Mouse (Mus musculus) neural tube, embryonic 12.5 days (tissue): ENCODE measurements around the gene Tut7. TPM values are rescaled to one million over a fixed set of nuclear protein-coding genes. Genes with fewer than 3 reads are reported as not detected.
"Not testable (repeated sequence)": the region's sequence is repeated elsewhere in the genome, so short reads cannot be mapped to it uniquely, and the experiment has no call there.

Experiments
- ATAC-seq: fragments of 200-750 bp; cut with Nextera tagmentation; 2 replicates; pipeline ENCODE4 v1.8.0; 2017; ENCODE audit warnings: low read depth, mild to moderate bottlenecking, moderate TSS enrichment, moderate library complexity; ENCODE audit not compliant: low FRiP score
- H3K27ac ChIP-seq: fragments of 300-500 bp; sonication (generic); 2 replicates; pipeline ENCODE4 v1.5.1; 2016
- H3K27me3 ChIP-seq: fragments of 300-500 bp; sonication (generic); replicated peaks from 2 replicates; pipeline ENCODE4 v1.6.1; 2016; ENCODE audit warnings: mild to moderate bottlenecking
- H3K36me3 ChIP-seq: fragments of 300-500 bp; sonication (generic); 2 replicates; pipeline ENCODE4 v1.6.1; 2016; ENCODE audit warnings: mild to moderate bottlenecking
- H3K4me1 ChIP-seq: fragments of 300-500 bp; sonication (generic); 2 replicates; pipeline ENCODE4 v1.6.1; 2016
- H3K4me2 ChIP-seq: fragments of 300-500 bp; sonication (generic); replicated peaks from 2 replicates; pipeline ENCODE4 v1.6.1; 2016; ENCODE audit warnings: mild to moderate bottlenecking
- H3K4me3 ChIP-seq: fragments of 300-500 bp; sonication (generic); 2 replicates; pipeline ENCODE4 v1.5.1; 2016
- H3K9ac ChIP-seq: fragments of 300-500 bp; sonication (generic); 2 replicates; pipeline ENCODE4 v1.6.1; 2016; ENCODE audit warnings: mild to moderate bottlenecking
- H3K9me3 ChIP-seq: fragments of 300-500 bp; sonication (generic); 2 replicates; pipeline ENCODE4 v1.6.1; 2016; ENCODE audit warnings: mild to moderate bottlenecking
- WGBS: fragments of 180-500 bp; shearing (Covaris S2); methylation state at CpG from one replicate; pipeline ENCODE4 v1.1.7; 2016; 5-methylcytosine and 5-hydroxymethylcytosine counted together
- polyA plus RNA-seq: library from polyadenylated mRNA; unstranded; fragments of >200 nt; fragmentation: Nextera tagmentation; extraction: Ambion mirVana; gene quantifications from 2 replicates; pipeline ENCODE4 v1.2.1, GENCODE M21; 2016

The Tut7 gene
- polyA plus RNA-seq, 1 experiment from 2014 or later: 61.7 TPM

GRCm38 (mm10) chr13:59820836-59821235 lies 2.1 kb downstream of the Tut7 start:
- H3K27ac ChIP-seq: no peak overlapping the region
- H3K36me3 ChIP-seq: peaks cover 16% of the 10 kb centered on the region; the same call in 1 of the 2 replicates
- H3K4me1 ChIP-seq: peaks cover 32% of the 10 kb centered on the region
- H3K9me3 ChIP-seq: no peaks in the 10 kb centered on the region
- 82% methylated on average over 3 of the region's 3 CpGs for WGBS
- H3K4me3 ChIP-seq: no peak overlapping the region
- peak overlapping the region; percentile 71 for H3K4me2 ChIP-seq
- ATAC-seq: no peak
- no peaks in the 10 kb centered on the region for H3K27me3 ChIP-seq
- H3K9ac ChIP-seq: no peak overlapping the region

GRCm38 (mm10) chr13:59820114-59820513 lies 2.8 kb downstream of the Tut7 start:
- H3K9me3 ChIP-seq: no peaks in the 10 kb centered on the region
- H3K4me2 ChIP-seq: peak overlapping the region; percentile 71
- H3K4me1 ChIP-seq: peaks cover 32% of the 10 kb centered on the region
- H3K9ac ChIP-seq: no peak overlapping the region; the same call in 1 of the 2 replicates
- H3K36me3 ChIP-seq: peaks cover 23% of the 10 kb centered on the region
- H3K27ac ChIP-seq: no peak overlapping the region
- WGBS: 76% methylated on average over 4 of the region's 4 CpGs
- H3K27me3 ChIP-seq: no peaks in the 10 kb centered on the region
- H3K4me3 ChIP-seq: no peak overlapping the region
- ATAC-seq: no peak

- H3K4me1 ChIP-seq: peaks cover 32% of the 10 kb centered on the region
- no peaks in the 10 kb centered on the region for H3K27me3 ChIP-seq
- WGBS: 93% methylated on average over 4 of the region's 4 CpGs
- H3K9me3 ChIP-seq: no peaks in the 10 kb centered on the region
- no peak overlapping the region for H3K4me2 ChIP-seq
- peaks cover 45% of the 10 kb centered on the region for H3K36me3 ChIP-seq
- no peak overlapping the region for H3K27ac ChIP-seq
- no peak for ATAC-seq
- no peak overlapping the region for H3K4me3 ChIP-seq
- no peak overlapping the region for H3K9ac ChIP-seq
These were observed 5.6 kb downstream of the Tut7 start for GRCm38 (mm10) chr13:59817352-59817751.

GRCm38 (mm10) chr13:59814109-59814591 lies 8.8 kb downstream of the Tut7 start:
- H3K4me1 ChIP-seq: peaks cover 9% of the 10 kb centered on the region; the same call in 1 of the 2 replicates
- no peak overlapping the region for H3K9ac ChIP-seq
- no peak overlapping the region for H3K4me3 ChIP-seq
- H3K4me2 ChIP-seq: no peak overlapping the region
- no peak for ATAC-seq
- H3K27ac ChIP-seq: no peak overlapping the region
- WGBS: 82% methylated on average over 6 of the region's 6 CpGs
- peaks cover 64% of the 10 kb centered on the region for H3K36me3 ChIP-seq
- H3K9me3 ChIP-seq: no peaks in the 10 kb centered on the region
- no peaks in the 10 kb centered on the region for H3K27me3 ChIP-seq

GRCm38 (mm10) chr13:59811581-59811980 lies 11.4 kb downstream of the Tut7 start:
- Histone ChIP-seq H3K4me3 (no peak overlapping the region), H3K4me1 (no peaks in the 10 kb centered on the region), H3K27me3 (no peaks in the 10 kb centered on the region), H3K9ac (no peak overlapping the region), H3K27ac (no peak overlapping the region), H3K4me2 (no peak overlapping the region), H3K9me3 (no peaks in the 10 kb centered on the region), H3K36me3 (peaks cover 82% of the 10 kb centered on the region)
- no peak for ATAC-seq
- 96% methylated on average over 3 of the region's 3 CpGs for WGBS

GRCm38 (mm10) chr13:59801000-59801399 lies 21.9 kb downstream of the Tut7 start:
- Histone ChIP-seq H3K9ac (no peak overlapping the region), H3K36me3 (peaks cover 97% of the 10 kb centered on the region), H3K27me3 (no peaks in the 10 kb centered on the region), H3K4me2 (no peak overlapping the region), H3K27ac (no peak overlapping the region), H3K9me3 (no peaks in the 10 kb centered on the region), H3K4me3 (no peak overlapping the region), H3K4me1 (no peaks in the 10 kb centered on the region)
- no peak for ATAC-seq
- 92% methylated on average over 6 of the region's 6 CpGs for WGBS

- no peak overlapping the region for H3K4me2 ChIP-seq
- H3K9ac ChIP-seq: no peak overlapping the region
- H3K36me3 ChIP-seq: peaks cover 97% of the 10 kb centered on the region
- H3K4me3 ChIP-seq: no peak overlapping the region
- ATAC-seq: no peak
- no peaks in the 10 kb centered on the region for H3K27me3 ChIP-seq
- no peaks in the 10 kb centered on the region for H3K9me3 ChIP-seq
- H3K27ac ChIP-seq: no peak overlapping the region
- 96% methylated on average over 2 of the region's 2 CpGs for WGBS
- no peaks in the 10 kb centered on the region for H3K4me1 ChIP-seq
These were observed 22.9 kb downstream of the Tut7 start for GRCm38 (mm10) chr13:59800077-59800476.

- no peak overlapping the region for H3K4me2 ChIP-seq
- H3K27me3 ChIP-seq: no peaks in the 10 kb centered on the region
- no peak overlapping the region for H3K9ac ChIP-seq
- H3K9me3 ChIP-seq: no peaks in the 10 kb centered on the region
- ATAC-seq: no peak
- H3K4me3 ChIP-seq: no peak overlapping the region
- no peak overlapping the region for H3K27ac ChIP-seq
- WGBS: 94% methylated on average over 1 of the region's 1 CpGs
- peaks cover 97% of the 10 kb centered on the region for H3K36me3 ChIP-seq
- no peaks in the 10 kb centered on the region for H3K4me1 ChIP-seq
These were observed 24.6 kb downstream of the Tut7 start for GRCm38 (mm10) chr13:59798306-59798705.

- WGBS: 96% methylated on average over 9 of the region's 9 CpGs
- H3K27ac ChIP-seq: no peak overlapping the region
- ATAC-seq: no peak
These were observed 26.5 kb downstream of the Tut7 start for GRCm38 (mm10) chr13:59796466-59796848.

GRCm38 (mm10) chr13:59795807-59796465 lies 27.0 kb downstream of the Tut7 start:
- H3K4me2 ChIP-seq: no peak overlapping the region

More at GRCm38 (mm10) chr13:59796466-59796848, 26.5 kb downstream of the Tut7 start:
- peaks cover 96% of the 10 kb centered on the region for H3K36me3 ChIP-seq
- no peak overlapping the region for H3K4me2 ChIP-seq
- no peak overlapping the region for H3K9ac ChIP-seq
- no peaks in the 10 kb centered on the region for H3K9me3 ChIP-seq
- H3K4me1 ChIP-seq: no peaks in the 10 kb centered on the region
- H3K27me3 ChIP-seq: no peaks in the 10 kb centered on the region
- no peak overlapping the region for H3K4me3 ChIP-seq

GRCm38 (mm10) chr13:59794786-59795185 lies 28.2 kb downstream of the Tut7 start:
- no peak overlapping the region for H3K27ac ChIP-seq
- 93% methylated on average over 1 of the region's 1 CpGs for WGBS
- H3K4me1 ChIP-seq: no peaks in the 10 kb centered on the region
- H3K9ac ChIP-seq: no peak overlapping the region
- H3K4me2 ChIP-seq: no peak overlapping the region
- no peaks in the 10 kb centered on the region for H3K9me3 ChIP-seq
- H3K36me3 ChIP-seq: peaks cover 95% of the 10 kb centered on the region
- no peak overlapping the region for H3K4me3 ChIP-seq
- no peak for ATAC-seq
- no peaks in the 10 kb centered on the region for H3K27me3 ChIP-seq

More at GRCm38 (mm10) chr13:59795807-59796465, 27.0 kb downstream of the Tut7 start:
- Histone ChIP-seq H3K9me3 (no peaks in the 10 kb centered on the region), H3K4me3 (no peak overlapping the region), H3K4me1 (no peaks in the 10 kb centered on the region), H3K27me3 (no peaks in the 10 kb centered on the region), H3K36me3 (peaks cover 95% of the 10 kb centered on the region), H3K27ac (no peak overlapping the region), H3K9ac (no peak overlapping the region)
- no peak for ATAC-seq
- 94% methylated on average over 6 of the region's 6 CpGs for WGBS

GRCm38 (mm10) chr13:59782145-59782544 lies 40.8 kb downstream of the Tut7 start, which contains the start of gene Gm49354:
Gm49354 (minus strand) TSS chr13:59782245.
- Histone ChIP-seq H3K27ac (no peak within 1 kb of the TSS), H3K9ac (no peak within 1 kb of the TSS), H3K4me3 (no peak within 1 kb of the TSS), H3K9me3 (no peaks in the 10 kb centered on the region), H3K36me3 (peaks cover 96% of the 10 kb centered on the region), H3K4me1 (no peaks in the 10 kb centered on the region), H3K4me2 (no peak within 1 kb of the TSS), H3K27me3 (no peaks in the 10 kb centered on the region)
- WGBS: 95% methylated on average over 7 of the region's 7 CpGs
- ATAC-seq: no peak

- not testable (repeated sequence) for H3K27me3 ChIP-seq, ATAC-seq, H3K4me2 ChIP-seq, H3K9ac ChIP-seq, H3K27ac ChIP-seq, H3K4me1 ChIP-seq, H3K9me3 ChIP-seq, H3K4me3 ChIP-seq
- WGBS: 98% methylated on average over 1 of the region's 1 CpGs
- peaks cover 87% of the 10 kb centered on the region for H3K36me3 ChIP-seq
These were observed 43.1 kb downstream of the Tut7 start for GRCm38 (mm10) chr13:59779744-59780264.
